Mouse (Mus musculus) cerebellum, adult 11-12 months (tissue): ENCODE measurements at regions not wholly inside any gene's neighbourhood (a gene's known extent, or its start where the extent isn't known, plus 50 kb on each side); places are given as distances from the start of the nearest gene placed in this dataset.

ENCODE experiments used
- DNase-seq: peaks from one replicate; pipeline ENCODE4 v3.0.0; 2022

GRCm38 (mm10) chr13:103683169-103683568, 91.2 kb downstream of the Srek1 start:
- no peak for DNase-seq

- no peak for DNase-seq
Observed at GRCm38 (mm10) chr13:103680740-103681139, 93.7 kb downstream of the Srek1 start.

GRCm38 (mm10) chr13:103680052-103680451, 94.4 kb downstream of the Srek1 start:
- DNase-seq: no peak

- DNase-seq: no peak
Observed at GRCm38 (mm10) chr13:103676831-103677230, 97.6 kb downstream of the Srek1 start.

- DNase-seq: no peak
Observed at GRCm38 (mm10) chr13:103676221-103676620, 98.2 kb downstream of the Srek1 start.

- no peak for DNase-seq
Observed at GRCm38 (mm10) chr13:103670611-103671010, 103.8 kb downstream of the Srek1 start.

GRCm38 (mm10) chr13:103669856-103670255, 104.6 kb downstream of the Srek1 start:
- DNase-seq: no peak

GRCm38 (mm10) chr13:103667749-103668148, 106.7 kb downstream of the Srek1 start:
- DNase-seq: no peak

GRCm38 (mm10) chr13:103660248-103660996, 114.0 kb downstream of the Srek1 start:
- no peak for DNase-seq

GRCm38 (mm10) chr13:103655966-103656365, 118.4 kb downstream of the Srek1 start:
- no peak for DNase-seq

GRCm38 (mm10) chr13:103653216-103653615, 121.2 kb downstream of the Srek1 start:
- DNase-seq: no peak

- DNase-seq: no peak
Observed at GRCm38 (mm10) chr13:103649383-103649782, 125.0 kb downstream of the Srek1 start.

- no peak for DNase-seq
Observed at GRCm38 (mm10) chr13:103648016-103648415, 126.4 kb downstream of the Srek1 start.

GRCm38 (mm10) chr13:103646035-103646434, 128.4 kb downstream of the Srek1 start:
- DNase-seq: no peak

- DNase-seq: no peak
Observed at GRCm38 (mm10) chr13:103643993-103644722, 130.2 kb downstream of the Srek1 start.

- no peak for DNase-seq
Observed at GRCm38 (mm10) chr13:103643486-103643885, 130.9 kb downstream of the Srek1 start.

- DNase-seq: no peak
Observed at GRCm38 (mm10) chr13:103642542-103643375, 131.6 kb downstream of the Srek1 start.

- DNase-seq: no peak
Observed at GRCm38 (mm10) chr13:103638038-103638437, 136.4 kb downstream of the Srek1 start.

GRCm38 (mm10) chr13:103637414-103637813, 137.0 kb downstream of the Srek1 start:
- DNase-seq: no peak

- no peak for DNase-seq
Observed at GRCm38 (mm10) chr13:103636595-103636994, 137.8 kb downstream of the Srek1 start.

- DNase-seq: no peak
Observed at GRCm38 (mm10) chr13:103623810-103624209, 150.6 kb downstream of the Srek1 start.

- no peak for DNase-seq
Observed at GRCm38 (mm10) chr13:103623319-103623718, 151.1 kb downstream of the Srek1 start.

- DNase-seq: no peak
Observed at GRCm38 (mm10) chr13:103622324-103622723, 152.1 kb downstream of the Srek1 start.
